Mouse (Mus musculus): ENCODE results near the gene Dnajc16.

DNA sequence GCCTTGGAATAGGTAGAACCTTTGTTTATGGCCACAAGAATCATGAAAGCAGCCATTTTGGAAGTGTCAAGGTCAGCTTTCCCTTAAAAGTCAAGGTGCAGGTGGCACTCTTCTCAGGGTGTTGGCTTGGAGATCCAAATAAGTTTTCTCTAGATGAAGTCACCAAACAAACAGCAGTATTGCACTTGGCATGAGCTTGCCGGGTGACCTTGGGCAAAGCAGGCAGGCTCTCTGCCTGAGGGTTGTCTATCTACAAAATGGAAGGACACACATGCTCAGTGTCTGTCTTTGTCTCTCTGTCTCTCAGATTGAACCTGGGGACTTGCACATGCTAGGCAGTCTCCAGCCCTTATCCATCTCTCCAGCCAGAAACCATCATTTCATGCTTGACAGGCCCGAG is 36.7 kb upstream of the Dnajc16 start:
- TF ChIP-seq CTCF (IDR thresholded peaks at IDR 0.05) (no peak), POLR2A (IDR thresholded peaks at IDR 0.05; ENCODE audit: insufficient read depth, low read depth, low read length) (no peak)

All from heart, adult 2 months (tissue).